Mouse (Mus musculus) spleen, adult 18-20 months (tissue): ENCODE measurements around the gene Akap13.
A peak's percentile ranks its signal among the peaks of the same experiment; 100 is the strongest.

Source experiments
- DNase-seq, 2 experiments: peaks; one replicate each; pipeline ENCODE4 v3.0.0; 2022; ENCODE audit warnings: mixed read lengths in 2 of 2

Gene Akap13

GRCm38 (mm10) chr7:75561134-75561533, 105.8 kb downstream of the Akap13 start:
- DNase-seq: no peak

DNA sequence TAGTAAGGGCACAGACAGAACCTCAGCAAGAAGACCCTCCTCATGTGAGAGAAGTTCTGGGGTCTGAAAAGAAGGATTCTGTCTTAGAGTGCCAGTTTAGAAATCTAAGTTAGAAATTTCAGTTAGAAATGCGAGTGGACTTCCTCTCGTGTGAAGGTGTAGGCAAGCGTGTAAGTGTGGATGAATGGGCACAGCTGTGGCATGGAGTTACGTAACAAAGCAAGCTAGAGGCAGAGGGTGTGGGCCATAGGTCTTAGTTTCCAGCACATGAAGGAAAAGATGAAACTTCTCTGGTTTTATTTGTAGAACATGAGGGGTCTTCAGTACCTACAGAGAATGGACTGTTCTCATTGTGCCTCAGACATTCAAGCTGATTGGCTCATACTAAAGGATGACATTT, 112.9 kb downstream of the Akap13 start:
- DNase-seq: no peak

GRCm38 (mm10) chr7:75568883-75569282, 113.5 kb downstream of the Akap13 start:
- DNase-seq: peak in 1 of 2 experiments; percentile 43

GRCm38 (mm10) chr7:75570218-75570617, 114.9 kb downstream of the Akap13 start:
- DNase-seq: no peak

- DNase-seq: no peak
Observed at GRCm38 (mm10) chr7:75571078-75571477, 115.7 kb downstream of the Akap13 start.

DNA sequence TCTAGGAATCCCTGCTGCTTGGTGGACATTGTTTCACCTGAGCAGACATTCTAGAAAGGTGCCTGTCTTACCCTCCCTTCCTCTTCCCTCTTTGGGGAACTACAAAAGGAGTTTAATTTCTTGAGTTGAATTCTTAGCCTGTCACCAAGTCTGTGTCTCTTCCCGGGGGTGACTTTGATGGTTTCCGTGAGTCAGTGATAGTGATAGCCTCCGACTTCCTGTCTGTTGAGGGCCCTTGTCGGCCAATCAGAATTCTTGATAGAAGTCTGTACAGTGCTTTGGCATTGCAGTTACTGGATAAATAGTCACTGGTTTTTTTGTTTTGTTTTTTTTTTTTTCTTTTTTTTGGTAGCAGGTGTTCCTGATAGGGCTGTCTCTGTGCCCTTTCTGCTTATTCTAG, 116.8 kb downstream of the Akap13 start:
- DNase-seq: no peak

- DNase-seq: no peak
Observed at GRCm38 (mm10) chr7:75575120-75575649, 119.9 kb downstream of the Akap13 start.

DNA sequence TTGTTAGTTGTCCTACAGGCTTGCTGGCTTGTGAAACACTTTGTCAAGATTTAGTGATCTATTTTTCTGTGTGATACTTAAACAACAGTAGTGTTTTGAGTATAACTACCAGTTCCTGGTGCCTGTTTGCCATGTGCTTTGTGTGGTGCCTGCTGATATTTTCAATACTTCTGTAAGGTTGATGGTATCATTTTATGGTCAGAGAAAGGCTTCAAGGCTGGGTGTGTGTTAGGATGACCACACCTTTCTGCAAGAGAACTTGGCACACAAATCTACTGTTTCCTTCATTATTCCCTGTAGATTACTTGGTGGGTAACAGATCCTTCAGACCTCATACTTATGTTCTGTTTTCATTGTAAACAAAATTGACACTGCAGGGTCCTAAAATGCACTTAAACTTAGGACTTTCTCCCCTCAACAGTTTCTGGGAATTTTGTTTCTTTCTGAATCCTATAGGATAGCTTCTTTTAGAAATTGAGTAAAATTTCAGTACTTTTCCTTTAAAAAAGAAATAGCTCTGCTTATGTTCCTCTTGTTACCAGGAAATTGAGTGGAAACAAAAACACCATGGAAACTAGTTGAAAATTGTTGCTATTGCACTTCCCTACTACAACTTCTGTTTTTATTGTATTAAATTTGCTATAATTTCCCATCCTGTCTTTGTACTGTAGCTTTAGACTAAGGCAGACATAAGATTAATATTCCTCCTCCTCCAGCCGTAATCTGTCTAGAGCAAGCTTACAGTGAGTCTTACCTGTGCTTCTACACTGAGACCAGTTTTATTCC, 120.7 kb downstream of the Akap13 start:
- DNase-seq: no peak

- DNase-seq: no peak
Observed at GRCm38 (mm10) chr7:75576851-75577250, 121.5 kb downstream of the Akap13 start.

DNA sequence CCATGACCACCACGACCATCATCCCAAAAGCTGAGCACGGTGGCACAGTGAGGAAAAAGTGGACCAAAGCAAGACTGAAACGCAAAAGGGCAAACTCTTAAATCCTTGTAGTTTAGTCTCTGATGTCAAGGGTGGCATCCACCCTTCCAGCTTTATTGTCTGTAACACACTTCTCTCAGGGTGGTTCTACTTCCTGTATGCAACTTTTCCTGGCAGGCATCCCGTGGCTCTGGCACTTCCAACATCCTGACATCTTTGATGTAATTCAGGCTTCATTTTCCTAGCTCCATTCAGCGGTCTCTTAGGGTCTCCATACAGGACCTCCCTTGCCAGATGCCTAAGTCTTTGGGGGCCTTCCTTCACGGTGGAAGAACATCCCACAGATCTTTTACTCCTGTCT, 122.0 kb downstream of the Akap13 start:
- DNase-seq: no peak

DNA sequence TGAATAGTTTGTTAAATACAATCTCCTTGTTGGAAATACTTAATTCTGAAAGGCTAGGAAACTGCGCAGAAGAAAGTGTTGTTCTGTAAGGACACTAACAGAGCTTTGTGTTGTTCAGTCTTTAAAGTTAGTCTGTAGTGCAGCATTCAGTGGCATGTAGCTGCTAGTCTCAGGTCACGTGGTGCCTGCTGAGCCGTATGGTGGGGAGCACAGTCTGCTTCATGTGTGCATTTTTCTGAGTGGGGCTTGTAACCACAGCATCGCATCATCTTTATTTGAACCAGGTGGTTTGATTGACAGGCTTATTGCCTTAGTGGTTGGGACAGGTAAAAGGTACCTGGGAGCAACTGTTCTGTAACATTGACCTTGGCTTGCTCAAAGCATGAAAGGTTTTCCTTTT, 123.3 kb downstream of the Akap13 start:
- no peak for DNase-seq

DNA sequence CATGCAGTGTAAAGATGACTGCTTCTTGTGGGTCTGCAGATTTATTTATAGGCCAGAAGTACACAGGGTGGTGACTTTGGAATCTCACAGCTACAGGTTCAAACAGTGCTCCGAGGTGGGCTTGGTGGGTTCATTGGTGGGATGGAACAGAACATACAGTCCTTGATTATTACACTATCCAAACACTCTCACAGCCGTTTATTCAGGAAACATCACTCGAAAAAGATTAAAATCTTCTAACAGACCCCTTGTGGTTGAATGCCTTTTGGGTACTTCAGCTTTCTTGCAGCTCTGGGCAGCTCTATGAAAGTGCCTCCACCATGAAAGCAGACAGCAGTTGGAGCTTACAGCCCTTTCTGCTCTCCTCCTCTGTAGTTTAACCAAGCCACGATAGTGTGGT, 126.8 kb downstream of the Akap13 start:
- no peak for DNase-seq

DNA sequence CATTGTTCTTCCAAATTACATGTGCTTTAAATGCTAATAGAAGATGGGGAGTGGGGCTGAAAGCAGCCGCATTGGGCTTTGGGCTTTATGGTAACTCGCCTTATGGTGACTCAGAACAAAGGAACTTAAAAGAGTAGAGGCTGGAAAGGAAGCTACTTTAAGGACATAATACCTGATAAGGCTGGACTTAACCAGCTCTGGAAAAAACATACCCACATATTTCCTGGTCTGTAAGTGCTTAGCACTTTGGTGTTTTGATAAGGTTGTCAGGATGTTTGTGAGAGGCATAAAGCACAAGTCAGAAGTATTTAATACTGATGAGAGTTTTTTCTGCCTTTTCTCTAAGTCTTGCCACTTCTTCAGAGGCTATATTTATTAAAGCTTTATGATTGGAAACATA, 128.8 kb downstream of the Akap13 start:
- DNase-seq: no peak

DNA sequence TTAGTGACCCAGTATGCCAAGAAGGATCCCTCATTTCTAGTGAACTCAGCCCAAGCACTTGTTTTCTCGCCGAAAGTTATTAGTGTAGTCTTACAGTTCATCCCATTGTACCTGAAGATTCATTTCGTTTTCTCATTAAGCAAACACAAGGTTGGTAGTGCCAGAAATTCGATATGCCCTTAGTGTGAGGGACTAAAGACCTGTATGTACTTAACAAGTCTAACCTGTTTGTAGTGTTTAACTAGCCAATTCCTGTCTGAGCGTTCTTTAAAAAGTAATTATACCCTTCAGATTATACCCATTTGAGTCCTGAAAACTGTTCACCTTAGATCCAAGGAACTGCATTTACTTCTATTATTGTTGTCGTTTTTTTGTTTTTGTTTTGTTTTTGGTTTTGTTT, 130.1 kb downstream of the Akap13 start:
- DNase-seq: no peak

- DNase-seq: peak; percentile 60 to 65
Observed at GRCm38 (mm10) chr7:75586113-75586512, 130.8 kb downstream of the Akap13 start.

- DNase-seq: no peak
Observed at GRCm38 (mm10) chr7:75587727-75588126, 132.4 kb downstream of the Akap13 start.

GRCm38 (mm10) chr7:75589304-75589973, 134.1 kb downstream of the Akap13 start:
- peak in 1 of 2 experiments; percentile 29 for DNase-seq

DNA sequence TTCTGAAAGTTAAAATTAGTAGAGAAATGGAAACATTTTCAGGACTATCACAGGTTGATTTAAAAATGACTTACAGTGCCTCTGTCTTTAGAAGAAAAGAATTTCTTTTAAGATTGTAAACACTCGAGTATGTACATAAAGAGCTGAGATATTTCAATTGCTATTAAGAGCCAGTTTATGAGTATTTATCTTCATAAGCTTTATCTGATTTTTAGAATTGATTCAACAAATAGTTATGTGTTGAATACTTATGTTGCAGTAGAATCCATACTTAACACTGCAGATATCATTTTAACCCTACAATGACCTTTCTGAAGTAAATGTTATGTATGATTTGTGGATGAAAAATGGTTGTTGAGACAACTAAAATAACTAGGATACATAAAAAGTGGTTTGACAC, 136.6 kb downstream of the Akap13 start:
- no peak for DNase-seq

DNA sequence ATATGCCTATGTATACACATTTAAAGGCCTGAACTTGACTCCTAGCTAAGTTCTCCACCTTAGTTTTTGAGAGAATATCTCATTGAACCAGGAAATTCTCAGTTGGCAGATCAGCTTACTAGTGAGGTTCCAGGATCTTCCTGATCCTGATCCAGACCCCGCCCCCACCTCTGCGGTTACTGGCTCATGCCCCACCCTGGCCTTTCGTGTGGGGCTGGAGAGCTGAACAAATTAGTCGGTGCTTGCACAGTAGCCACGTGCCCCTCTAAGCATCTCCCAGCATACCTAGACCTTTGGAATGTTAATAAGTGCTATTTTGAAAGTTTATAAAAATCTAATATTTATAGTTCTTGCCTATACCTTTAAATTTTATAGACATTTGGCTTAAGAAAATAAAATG, 139.5 kb downstream of the Akap13 start:
- DNase-seq: no peak

GRCm38 (mm10) chr7:75595268-75595667, 139.9 kb downstream of the Akap13 start:
- DNase-seq: no peak

DNA sequence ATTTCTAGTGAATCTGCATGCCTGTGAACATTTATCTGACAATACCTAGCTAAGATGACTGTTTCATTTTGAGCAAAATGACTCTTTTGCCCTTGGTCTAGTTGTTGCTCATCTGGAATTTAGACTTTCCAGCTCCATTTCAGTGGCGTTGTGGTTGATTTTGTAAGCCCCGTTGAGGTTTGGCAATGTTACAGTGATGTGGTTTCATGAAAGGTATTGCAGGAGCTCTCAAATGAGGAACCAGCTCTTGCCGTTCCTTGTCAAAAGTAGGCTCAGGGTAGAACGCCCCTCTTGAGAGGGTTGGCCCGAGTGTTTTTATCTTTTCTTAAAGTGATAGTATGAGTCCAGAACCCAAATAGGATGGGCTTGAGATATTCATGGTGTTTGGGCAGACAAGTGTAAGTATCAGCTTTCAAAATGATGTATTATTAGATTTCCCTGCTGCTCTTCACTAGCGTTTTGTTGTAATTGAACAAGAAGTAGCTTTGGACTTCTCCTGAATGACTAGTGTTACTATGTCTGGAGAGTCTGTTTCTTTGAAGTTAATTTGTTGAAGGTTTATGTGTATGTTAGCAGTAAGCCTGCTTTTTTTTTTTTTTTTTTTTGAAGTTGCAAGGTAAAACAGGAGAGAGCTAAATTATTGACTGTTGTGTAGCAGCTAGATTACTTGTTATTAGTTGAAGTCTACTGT, 140.9 kb downstream of the Akap13 start:
- no peak for DNase-seq

GRCm38 (mm10) chr7:75597840-75598239, 142.5 kb downstream of the Akap13 start:
- DNase-seq: no peak

GRCm38 (mm10) chr7:75600360-75601075, 145.2 kb downstream of the Akap13 start:
- no peak for DNase-seq
